Mouse (Mus musculus) kidney, adult 2 months (tissue): Measurements from ENCODE around the gene Wwc2. TPM values are rescaled to one million over a fixed set of nuclear protein-coding genes. Genes with fewer than 3 reads are reported as not detected.

Experiments used
- DNase-seq: peaks from one replicate; pipeline ENCODE4 v3.0.0; 2021
- H3K27ac ChIP-seq: fragments of 200-500 bp; 2 replicates; pipeline ENCODE4 v1.5.1; 2012; ENCODE audit warnings: low read depth, low read length, control low read depth, inconsistent platforms; ENCODE audit not compliant: insufficient read depth
- H3K27me3 ChIP-seq: fragments of 200-500 bp; replicated peaks from 2 replicates; pipeline ENCODE4 v1.6.1; 2012; ENCODE audit warnings: mild to moderate bottlenecking, moderate library complexity, low read length, inconsistent platforms; ENCODE audit not compliant: control insufficient read depth, insufficient read depth
- H3K36me3 ChIP-seq: fragments of 200-500 bp; 2 replicates; pipeline ENCODE4 v1.6.1; 2012; ENCODE audit warnings: mild to moderate bottlenecking, moderate library complexity, low read length, inconsistent platforms; ENCODE audit not compliant: control insufficient read depth, insufficient read depth
- H3K4me1 ChIP-seq: fragments of 200-500 bp; 2 replicates; pipeline ENCODE4 v1.6.1; 2011; ENCODE audit warnings: low read length; ENCODE audit not compliant: control insufficient read depth, insufficient read depth
- H3K4me3 ChIP-seq: fragments of 200-500 bp; 2 replicates; pipeline ENCODE4 v1.5.1; 2011; ENCODE audit warnings: mild to moderate bottlenecking, low read depth, low read length, control low read depth; ENCODE audit not compliant: insufficient read depth
- CTCF ChIP-seq: fragments of 200-500 bp; conservative IDR thresholded peaks from 2 replicates; pipeline ENCODE4 v1.5.1; 2011; ENCODE audit warnings: low read depth, mild to moderate bottlenecking, control low read depth, low read length, moderate library complexity, mixed read lengths; ENCODE audit not compliant: insufficient read depth, insufficient read length
- POLR2A ChIP-seq: fragments of 200-500 bp; IDR thresholded peaks from one replicate; pipeline ENCODE4 v1.6.1; 2011; ENCODE audit warnings: low read depth, low read length, control low read depth
- WGBS: fragments of 180-500 bp; shearing (Covaris S2); methylation state at CpG from one replicate; pipeline ENCODE4 v1.1.7; 2018; 5-methylcytosine and 5-hydroxymethylcytosine counted together
- polyA plus RNA-seq: library from polyadenylated mRNA; depleted of rRNA; stranded (reverse); fragments of >200 nt; gene quantifications from 2 replicates; pipeline ENCODE4 v1.2.3, GENCODE M21; 2012

Wwc2 gene
- polyA plus RNA-seq, 1 experiment, result 20.4 TPM

GRCm38 (mm10) chr8:47811221-47811620 lies 179.5 kb downstream of the Wwc2 start:
- WGBS, result 79% methylated on average over 12 of the region's 12 CpGs
- no peak overlapping the region for H3K4me3 ChIP-seq
- H3K4me1 ChIP-seq, result no peaks in the 10 kb centered on the region
- no peaks in the 10 kb centered on the region for H3K27me3 ChIP-seq
- H3K36me3 ChIP-seq, result no peaks in the 10 kb centered on the region
- H3K27ac ChIP-seq, result no peak overlapping the region
- DNase-seq, result no peak
- TF ChIP-seq POLR2A (no peak), CTCF (no peak)

GRCm38 (mm10) chr8:47810666-47811015 lies 180.1 kb downstream of the Wwc2 start:
- 79% methylated on average over 7 of the region's 7 CpGs for WGBS
- no peaks in the 10 kb centered on the region for H3K36me3 ChIP-seq
- no peak overlapping the region for H3K4me3 ChIP-seq
- H3K27me3 ChIP-seq, result no peaks in the 10 kb centered on the region
- no peak overlapping the region for H3K27ac ChIP-seq
- TF ChIP-seq POLR2A, result no peak
- TF ChIP-seq CTCF, result no peak
- DNase-seq, result no peak
- H3K4me1 ChIP-seq, result no peaks in the 10 kb centered on the region

DNA sequence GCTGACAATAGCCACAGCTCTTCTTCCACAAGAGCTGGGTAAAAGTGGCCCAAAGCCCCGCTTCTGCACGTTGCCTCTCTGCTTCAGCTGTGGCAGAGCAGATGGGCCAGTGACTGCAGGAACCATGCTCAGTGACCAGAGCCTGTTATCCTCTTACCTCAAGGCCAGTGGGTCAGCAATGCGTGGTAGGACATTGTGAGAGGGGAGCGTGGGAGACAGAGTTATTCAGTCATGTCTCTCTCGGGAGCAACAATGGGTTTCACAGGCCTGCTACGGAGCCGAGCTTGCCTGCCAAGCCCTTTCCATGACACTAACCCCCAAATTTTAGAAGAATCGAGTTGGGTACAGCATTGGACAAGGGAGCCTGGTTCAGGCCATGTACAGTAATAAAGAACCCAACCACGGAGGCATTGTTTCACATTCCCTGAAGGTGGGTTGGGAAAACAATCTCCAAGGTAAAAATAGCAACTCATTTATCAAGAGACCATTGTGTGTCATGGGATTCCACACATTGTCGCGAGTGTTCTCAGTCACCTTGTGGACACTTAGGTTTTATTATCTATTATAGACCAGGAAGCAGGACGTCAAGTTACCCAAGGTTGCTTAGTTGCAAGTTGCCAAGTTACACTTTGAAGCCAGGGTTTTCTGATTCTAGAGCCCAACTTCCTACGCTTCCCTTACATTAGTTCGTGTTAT lies 180.6 kb downstream of the Wwc2 start:
- no peak overlapping the region for H3K27ac ChIP-seq
- H3K4me1 ChIP-seq, result no peaks in the 10 kb centered on the region
- 61% methylated on average over 14 of the region's 14 CpGs for WGBS
- DNase-seq, result no peak
- no peak for TF ChIP-seq CTCF
- TF ChIP-seq POLR2A, result no peak
- H3K36me3 ChIP-seq, result no peaks in the 10 kb centered on the region
- no peaks in the 10 kb centered on the region for H3K27me3 ChIP-seq
- H3K4me3 ChIP-seq, result no peak overlapping the region

- no peaks in the 10 kb centered on the region for H3K27me3 ChIP-seq
- TF ChIP-seq POLR2A (no peak), CTCF (no peak)
- no peak overlapping the region for H3K27ac ChIP-seq
- no peaks in the 10 kb centered on the region for H3K4me1 ChIP-seq
- 92% methylated on average over 1 of the region's 1 CpGs for WGBS
- no peaks in the 10 kb centered on the region for H3K36me3 ChIP-seq
- H3K4me3 ChIP-seq, result no peak overlapping the region
- DNase-seq, result no peak
Observed at GRCm38 (mm10) chr8:47804262-47804661, 186.5 kb downstream of the Wwc2 start.

DNA sequence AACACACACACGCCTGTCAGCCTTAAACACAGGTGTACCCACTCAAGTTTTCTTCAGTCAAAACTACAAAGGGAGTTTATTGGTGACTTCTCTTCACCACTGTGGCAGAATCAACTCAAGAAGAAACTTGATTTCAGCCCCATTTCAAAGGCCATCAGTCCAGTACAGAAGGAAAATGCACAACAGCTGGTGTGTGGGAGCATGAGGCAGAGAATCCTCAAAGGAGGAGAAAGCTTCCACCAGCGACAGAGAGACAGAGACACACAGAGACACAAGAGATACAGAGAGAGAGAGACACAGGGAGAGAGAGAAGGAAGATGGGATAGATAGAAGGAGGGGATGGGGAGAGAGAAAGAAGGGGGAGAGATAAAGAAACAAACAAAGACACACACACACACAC lies 188.4 kb downstream of the Wwc2 start:
- WGBS, result 71% methylated on average over 2 of the region's 2 CpGs
- TF ChIP-seq POLR2A, result no peak
- TF ChIP-seq CTCF, result no peak

DNA sequence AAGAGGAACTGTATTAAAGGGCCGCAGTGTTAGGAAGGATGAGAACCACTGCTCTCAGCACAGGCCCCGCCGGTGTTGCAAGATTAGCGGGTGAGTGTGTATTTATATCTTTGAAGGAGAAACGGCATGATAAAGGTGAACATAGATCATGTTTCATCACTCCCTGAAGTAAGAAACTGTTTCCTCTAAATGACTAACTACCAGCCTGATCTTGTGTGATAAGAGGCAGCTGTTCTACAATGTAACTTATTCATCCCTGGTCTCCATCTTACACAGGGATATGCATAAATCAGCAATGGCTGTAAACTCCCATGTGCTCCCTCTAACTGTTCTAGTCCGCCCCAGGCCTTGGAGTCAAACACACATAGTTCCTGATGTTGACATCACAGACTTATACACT lies 191.3 kb downstream of the Wwc2 start:
- H3K27me3 ChIP-seq, result no peaks in the 10 kb centered on the region
- H3K36me3 ChIP-seq, result no peaks in the 10 kb centered on the region
- WGBS, result 40% methylated on average over 6 of the region's 6 CpGs
- no peak overlapping the region for H3K27ac ChIP-seq
- H3K4me3 ChIP-seq, result no peak overlapping the region
- no peaks in the 10 kb centered on the region for H3K4me1 ChIP-seq
- TF ChIP-seq CTCF (no peak), POLR2A (no peak)
- DNase-seq, result no peak

More for the DNA sequence above, 188.4 kb downstream of the Wwc2 start:
- DNase-seq, result no peak
- Histone ChIP-seq H3K4me3 (no peak overlapping the region), H3K36me3 (no peaks in the 10 kb centered on the region), H3K27ac (no peak overlapping the region), H3K4me1 (no peaks in the 10 kb centered on the region), H3K27me3 (no peaks in the 10 kb centered on the region)

GRCm38 (mm10) chr8:47791986-47792385 lies 198.7 kb downstream of the Wwc2 start:
- Histone ChIP-seq H3K27me3 (no peaks in the 10 kb centered on the region), H3K4me1 (no peaks in the 10 kb centered on the region), H3K27ac (no peak overlapping the region), H3K36me3 (no peaks in the 10 kb centered on the region), H3K4me3 (no peak overlapping the region)
- WGBS, result 71% methylated on average over 9 of the region's 9 CpGs
- no peak for DNase-seq
- no peak for TF ChIP-seq CTCF
- no peak for TF ChIP-seq POLR2A
